9 mouse cellular contexts compared by ENCODE assay signal in the genomic region with DNA sequence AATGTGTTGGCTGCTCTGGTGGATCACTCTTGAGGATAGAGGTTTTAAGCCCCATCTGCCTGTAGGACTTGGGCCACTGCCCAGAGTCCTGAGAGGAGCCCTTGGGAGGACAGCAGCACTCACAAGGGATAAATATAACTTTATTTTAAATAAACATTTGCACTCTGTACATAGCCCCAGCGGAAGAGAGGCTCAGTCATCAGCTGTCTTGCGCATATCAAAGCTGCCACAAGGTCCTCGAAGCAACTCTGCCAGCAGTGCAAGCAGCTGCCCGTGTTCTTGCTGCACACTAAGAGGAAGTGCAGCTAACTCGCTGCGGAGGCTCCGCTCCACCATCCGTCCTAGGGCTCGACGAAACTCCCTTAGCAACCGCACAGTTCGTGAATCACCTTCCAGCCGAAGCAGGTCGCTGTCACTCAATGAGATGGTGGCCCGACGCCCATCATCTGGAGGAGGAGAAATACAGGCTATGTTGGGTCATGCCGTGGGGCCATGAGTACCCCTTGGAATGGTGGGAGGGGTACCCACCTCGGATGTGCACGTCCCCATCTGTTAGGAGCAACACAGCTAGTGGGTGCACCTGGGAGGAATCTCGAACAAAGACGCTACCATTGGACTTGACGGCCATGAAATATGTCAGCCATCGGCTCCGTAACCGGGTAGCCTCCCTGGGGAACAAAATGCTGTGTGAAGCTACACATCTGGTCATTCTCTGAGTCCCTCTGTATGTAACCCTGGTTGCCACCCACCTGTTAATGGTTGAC. TPM values are rescaled to one million over a fixed set of nuclear protein-coding genes. Genes with fewer than 3 reads are reported as not detected.
A peak's percentile ranks its signal among the peaks of the same experiment; 100 is the strongest.
DNase-seq lines count a peak whose midpoint lies in the region; ATAC-seq lines count a peak whose summit lies in the region.
"Had no signal": no experiment of that assay in that cellular context is flagged by ENCODE, and none has a peak within 500 bp of the region (broad histone marks: within the 10 kb centered on the region; RNA-seq: fewer than 3 reads in every experiment).

No protein-coding gene starts in this region.

- ATAC-seq in frontal cortex, adult (ENCODE audit: low TSS enrichment) = peak; percentile 24
- ATAC-seq in liver, embryonic 15.5 days (ENCODE audit: insufficient read depth) = 0 out of 2 replicates have a peak, but pooled peaks have one; percentile 9
- ATAC-seq in heart, embryonic 14.5 days (ENCODE audit: insufficient number of reproducible peaks, insufficient read depth, low FRiP score, low read depth) = peak; percentile 29; the same call in 1 of the 2 replicates
- peak; percentile 35; the same call in 1 of the 2 replicates for ATAC-seq in neural tube, embryonic 14.5 days (ENCODE audit: low read depth)
- ATAC-seq in midbrain, embryonic 14.5 days (ENCODE audit: low FRiP score, low TSS enrichment) = no peak
- ATAC-seq: forebrain, embryonic 14.5 days had no signal

- H3K27ac ChIP-seq in liver, embryonic 15.5 days (replicated peaks) = no peak overlapping the region
- H3K27ac ChIP-seq in heart, embryonic 14.5 days (replicated peaks in 1 of 2; ENCODE audit: control insufficient read depth in 1 of 2, insufficient read depth in 1 of 2, low read depth in 2 of 2, low read length in 2 of 2) = peak overlapping the region; percentile 29 to 62; a peak in 3 of 4 replicates
- H3K27ac ChIP-seq in neural tube, embryonic 14.5 days (ENCODE audit: low read depth, low read length) = no peak overlapping the region; the same call in 1 of the 2 replicates
- H3K27ac ChIP-seq in midbrain, embryonic 14.5 days (replicated peaks; ENCODE audit: low read depth, low read length) = no peak overlapping the region

- H3K36me3 ChIP-seq in liver, embryonic 15.5 days (replicated peaks) = peaks cover 82% of the 10 kb centered on the region
- peaks cover 100% of the 10 kb centered on the region for H3K36me3 ChIP-seq in heart, embryonic 14.5 days (ENCODE audit: control insufficient read depth, insufficient read depth, low read length)
- peaks cover 86% of the 10 kb centered on the region for H3K36me3 ChIP-seq in neural tube, embryonic 14.5 days (ENCODE audit: control insufficient read depth, insufficient read depth, low read length)
- peaks cover 100% of the 10 kb centered on the region for H3K36me3 ChIP-seq in midbrain, embryonic 14.5 days (ENCODE audit: control insufficient read depth, insufficient read depth, low read length)

- no peaks in the 10 kb centered on the region for H3K4me1 ChIP-seq in liver, embryonic 15.5 days (replicated peaks)
- peaks cover 20 to 31% of the 10 kb centered on the region in 2 experiments for H3K4me1 ChIP-seq in heart, embryonic 14.5 days (ENCODE audit: control insufficient read depth in 2 of 2, insufficient read depth in 2 of 2, low read length in 2 of 2)
- H3K4me1 ChIP-seq in neural tube, embryonic 14.5 days (ENCODE audit: control insufficient read depth, insufficient read depth, low read length) = no peaks in the 10 kb centered on the region
- no peaks in the 10 kb centered on the region for H3K4me1 ChIP-seq in midbrain, embryonic 14.5 days (ENCODE audit: control insufficient read depth, insufficient read depth, low read length)

- WGBS in liver, embryonic 15.5 days (ENCODE audit: insufficient replicate concordance) = 79% methylated on average over 25 of the region's 25 CpGs
- 80% methylated on average over 25 of the region's 25 CpGs for WGBS in heart, embryonic 14.5 days
- 73% methylated on average over 25 of the region's 25 CpGs for WGBS in neural tube, embryonic 14.5 days
- 90% methylated on average over 25 of the region's 25 CpGs for WGBS in midbrain, embryonic 14.5 days

- H3K9me3 ChIP-seq in liver, embryonic 15.5 days (replicated peaks) = no peaks in the 10 kb centered on the region
- H3K9me3 ChIP-seq in heart, embryonic 14.5 days (ENCODE audit: control insufficient read depth, low read length) = no peaks in the 10 kb centered on the region
- no peaks in the 10 kb centered on the region for H3K9me3 ChIP-seq in neural tube, embryonic 14.5 days (ENCODE audit: control insufficient read depth, low read length)
- no peaks in the 10 kb centered on the region for H3K9me3 ChIP-seq in midbrain, embryonic 14.5 days (ENCODE audit: control insufficient read depth, low read length)

- DNase-seq in frontal cortex, postnatal 10 days (ENCODE audit: low spot score in 2 of 2) = no peak
- no peak for DNase-seq in liver
- no peak for DNase-seq in embryo, embryonic 10.5 days (ENCODE audit: low spot score)
- DNase-seq in midbrain, embryonic 14.5 days = no peak

- H3K4me2 ChIP-seq in liver, embryonic 15.5 days = no peak overlapping the region
- H3K4me2 ChIP-seq in heart, embryonic 14.5 days (ENCODE audit: low read length) = no peak overlapping the region
- H3K4me2 ChIP-seq in neural tube, embryonic 14.5 days (ENCODE audit: low read depth, low read length) = no peak overlapping the region
- no peak overlapping the region for H3K4me2 ChIP-seq in midbrain, embryonic 14.5 days (ENCODE audit: low read length)

- H3K27me3 ChIP-seq in liver, embryonic 15.5 days = no peaks in the 10 kb centered on the region
- H3K27me3 ChIP-seq in heart, embryonic 14.5 days (ENCODE audit: control insufficient read depth, insufficient read depth, low read length) = no peaks in the 10 kb centered on the region
- no peaks in the 10 kb centered on the region for H3K27me3 ChIP-seq in neural tube, embryonic 14.5 days (ENCODE audit: control insufficient read depth, insufficient read depth, low read length)
- no peaks in the 10 kb centered on the region for H3K27me3 ChIP-seq in midbrain, embryonic 14.5 days (ENCODE audit: control insufficient read depth, insufficient read depth, low read length)

- H3K9ac ChIP-seq in liver, embryonic 15.5 days = no peak overlapping the region
- no peak overlapping the region for H3K9ac ChIP-seq in heart, embryonic 14.5 days (ENCODE audit: low read length)
- H3K9ac ChIP-seq in neural tube, embryonic 14.5 days (replicated peaks; ENCODE audit: low read depth, low read length) = no peak overlapping the region
- H3K9ac ChIP-seq in midbrain, embryonic 14.5 days (replicated peaks; ENCODE audit: low read length) = no peak overlapping the region

- H3K4me3 ChIP-seq in liver, embryonic 15.5 days (replicated peaks) = no peak overlapping the region
- H3K4me3 ChIP-seq in heart, embryonic 14.5 days (ENCODE audit: control insufficient read depth in 1 of 2, insufficient read depth in 1 of 2, low read depth in 1 of 2, low read length in 2 of 2) = no peak overlapping the region
- H3K4me3 ChIP-seq in neural tube, embryonic 14.5 days (ENCODE audit: low read depth, low read length) = no peak overlapping the region
- no peak overlapping the region for H3K4me3 ChIP-seq in midbrain, embryonic 14.5 days (replicated peaks; ENCODE audit: low read depth, low read length)

RNA-seq across cellular contexts. Expression of a gene that starts 33.1 kb away (rescaled TPM):
- polyA plus RNA-seq in liver, embryonic 15.5 days (2015; fragmentation: Nextera tagmentation; extraction: Ambion mirVana) = 29.8 and 30.9 TPM in 2 replicates
- 73.8 and 80.7 TPM in 2 replicates for polyA plus RNA-seq in heart, embryonic 14.5 days (2014; fragmentation: Nextera tagmentation; extraction: Ambion mirVana)
- 89.0 and 90.4 TPM in 2 replicates for polyA plus RNA-seq in neural tube, embryonic 14.5 days (2014; fragmentation: Nextera tagmentation; extraction: Ambion mirVana)
- 93.2 and 139 TPM in 2 replicates for polyA plus RNA-seq in midbrain, embryonic 14.5 days (2014; fragmentation: Nextera tagmentation; extraction: Ambion mirVana)

RNA-seq across cellular contexts. Expression of a gene that starts 33.2 kb away (rescaled TPM):
- polyA plus RNA-seq in liver, embryonic 15.5 days (2015; fragmentation: Nextera tagmentation; extraction: Ambion mirVana) = 32.4 and 34.1 TPM in 2 replicates
- polyA plus RNA-seq in heart, embryonic 14.5 days (2014; fragmentation: Nextera tagmentation; extraction: Ambion mirVana) = 89.5 and 94.5 TPM in 2 replicates
- polyA plus RNA-seq in neural tube, embryonic 14.5 days (2014; fragmentation: Nextera tagmentation; extraction: Ambion mirVana) = 178 and 207 TPM in 2 replicates
- 188 and 191 TPM in 2 replicates for polyA plus RNA-seq in midbrain, embryonic 14.5 days (2014; fragmentation: Nextera tagmentation; extraction: Ambion mirVana)

Comparison
In these comparisons a context has a peak if more than half of its experiments do, and no peak if none do; other contexts are left out.
1. H3K27ac ChIP-seq: peak in heart, embryonic 14.5 days (2 of 2); none in liver, embryonic 15.5 days (single experiment), neural tube, embryonic 14.5 days (single experiment) and midbrain, embryonic 14.5 days (single experiment).